Mouse (Mus musculus) heart, adult 2 months (tissue): ENCODE results near the gene Ncbp3.

Experiments
- CTCF ChIP-seq: fragments of 200-600 bp; IDR thresholded peaks from 2 replicates; pipeline ENCODE4 v1.8.1; 2022; ENCODE audit warnings: antibody characterized with exemption, mild to moderate bottlenecking, moderate library complexity
- EP300 ChIP-seq: fragments of 200-500 bp; IDR thresholded peaks from 2 replicates; pipeline ENCODE4 v1.6.1; 2011; ENCODE audit warnings: low read depth, low read length, control low read depth; ENCODE audit not compliant: insufficient read depth
- POLR2A ChIP-seq: fragments of 200-500 bp; IDR thresholded peaks from 2 replicates; pipeline ENCODE4 v1.6.1; 2011; ENCODE audit warnings: mild to moderate bottlenecking, low read depth, low read length, control low read depth; ENCODE audit not compliant: insufficient read depth

GRCm38 (mm10) chr11:73101308-73101707 lies 53.7 kb downstream of the Ncbp3 start:
- TF ChIP-seq CTCF (no peak), EP300 (no peak), POLR2A (no peak)
